Mouse (Mus musculus): ENCODE measurements at regions not wholly inside any gene's neighbourhood (a gene's known extent, or its start where the extent isn't known, plus 50 kb on each side); places are given as distances from the start of the nearest gene placed in this dataset.

- H3K27ac ChIP-seq (replicated peaks; ENCODE audit: low read depth, low read length) = no peak overlapping the region
- WGBS = 84% methylated on average over 4 of the region's 4 CpGs
- ATAC-seq (ENCODE audit: low read depth) = no peak
These were observed 130.2 kb downstream of the Slc4a3 start for GRCm38 (mm10) chr1:75676295-75676694.

GRCm38 (mm10) chr1:75677695-75678094, 131.6 kb downstream of the Slc4a3 start:
- H3K4me3 ChIP-seq (ENCODE audit: low read depth, low read length) = no peak overlapping the region
- H3K36me3 ChIP-seq (ENCODE audit: control insufficient read depth, insufficient read depth, low read length) = no peaks in the 10 kb centered on the region
- no peak overlapping the region for H3K27ac ChIP-seq (replicated peaks; ENCODE audit: low read depth, low read length)
- no peaks in the 10 kb centered on the region for H3K27me3 ChIP-seq (replicated peaks; ENCODE audit: control insufficient read depth, insufficient read depth, low read length)
- ATAC-seq (ENCODE audit: low read depth) (no peak), DNase-seq (ENCODE audit: low spot score) (no peak)
- peaks cover 16% of the 10 kb centered on the region for H3K9me3 ChIP-seq (ENCODE audit: control insufficient read depth, low read length)
- 65% methylated on average over 5 of the region's 5 CpGs for WGBS
- no peaks in the 10 kb centered on the region for H3K4me1 ChIP-seq (ENCODE audit: control insufficient read depth, insufficient read depth, low read length)
- H3K4me2 ChIP-seq (ENCODE audit: low read depth, low read length) = no peak overlapping the region
- no peak overlapping the region for H3K9ac ChIP-seq (ENCODE audit: low read depth, low read length)

More at GRCm38 (mm10) chr1:75676295-75676694, 130.2 kb downstream of the Slc4a3 start:
- DNase-seq (ENCODE audit: low spot score) = no peak
- Histone ChIP-seq H3K27me3 (replicated peaks; ENCODE audit: control insufficient read depth, insufficient read depth, low read length) (no peaks in the 10 kb centered on the region), H3K4me2 (ENCODE audit: low read depth, low read length) (no peak overlapping the region), H3K9me3 (ENCODE audit: control insufficient read depth, low read length) (0 out of 2 replicates have a peak, but pooled peaks cover 9% of the 10 kb centered on the region), H3K36me3 (ENCODE audit: control insufficient read depth, insufficient read depth, low read length) (no peaks in the 10 kb centered on the region), H3K4me1 (ENCODE audit: control insufficient read depth, insufficient read depth, low read length) (no peaks in the 10 kb centered on the region), H3K9ac (ENCODE audit: low read depth, low read length) (no peak overlapping the region), H3K4me3 (ENCODE audit: low read depth, low read length) (no peak overlapping the region)

DNA sequence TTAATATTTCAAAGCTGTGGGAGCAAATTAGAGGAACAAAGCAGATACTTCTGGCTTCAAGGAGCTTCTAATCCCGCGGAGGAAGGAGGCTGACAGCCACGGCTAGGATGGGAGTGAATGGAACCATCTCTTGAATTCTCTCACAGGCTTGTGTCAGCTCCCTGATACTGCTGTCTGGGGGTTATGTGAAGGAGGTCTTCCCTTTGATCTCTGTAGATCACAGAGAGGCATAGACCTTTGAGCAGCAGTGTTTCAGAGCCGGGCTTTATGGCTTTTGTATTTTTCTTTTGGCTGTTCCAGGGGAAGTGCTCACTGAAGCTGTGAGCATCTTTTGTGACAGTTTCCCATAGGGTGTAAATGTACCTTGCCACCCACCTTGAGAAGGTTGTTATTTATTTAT, 132.2 kb downstream of the Slc4a3 start:
- Histone ChIP-seq H3K9ac (ENCODE audit: low read depth, low read length) (no peak overlapping the region), H3K36me3 (ENCODE audit: control insufficient read depth, insufficient read depth, low read length) (no peaks in the 10 kb centered on the region), H3K4me2 (ENCODE audit: low read depth, low read length) (no peak overlapping the region), H3K27me3 (replicated peaks; ENCODE audit: control insufficient read depth, insufficient read depth, low read length) (no peaks in the 10 kb centered on the region), H3K9me3 (ENCODE audit: control insufficient read depth, low read length) (peaks cover 16% of the 10 kb centered on the region), H3K4me1 (ENCODE audit: control insufficient read depth, insufficient read depth, low read length) (no peaks in the 10 kb centered on the region), H3K4me3 (ENCODE audit: low read depth, low read length) (no peak overlapping the region), H3K27ac (replicated peaks; ENCODE audit: low read depth, low read length) (no peak overlapping the region)
- WGBS = 67% methylated on average over 4 of the region's 4 CpGs
- ATAC-seq (ENCODE audit: low read depth) (no peak), DNase-seq (ENCODE audit: low spot score) (no peak)

DNA sequence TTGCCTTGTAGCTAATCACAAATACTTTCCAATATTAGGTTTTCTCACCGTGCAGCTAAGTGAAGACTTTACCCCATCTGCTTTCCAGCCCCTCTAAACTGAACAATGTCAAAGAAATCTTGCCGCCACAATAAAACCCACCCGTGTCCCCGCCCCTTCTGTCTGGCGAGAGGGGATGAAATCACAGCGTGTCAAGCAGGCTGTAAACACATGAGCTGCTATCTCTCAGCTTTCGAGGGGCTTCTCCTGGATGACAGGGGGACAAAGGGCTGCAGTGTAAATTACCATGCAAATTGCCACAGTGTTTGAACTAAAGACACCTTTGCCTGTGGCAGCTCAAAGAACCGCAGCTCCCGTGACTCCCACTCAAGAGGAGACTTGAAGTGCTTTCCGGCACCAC, 134.3 kb downstream of the Slc4a3 start:
- H3K27me3 ChIP-seq (replicated peaks; ENCODE audit: control insufficient read depth, insufficient read depth, low read length) = no peaks in the 10 kb centered on the region
- H3K4me1 ChIP-seq (ENCODE audit: control insufficient read depth, insufficient read depth, low read length) = no peaks in the 10 kb centered on the region
- no peak overlapping the region for H3K4me3 ChIP-seq (ENCODE audit: low read depth, low read length)
- no peaks in the 10 kb centered on the region for H3K36me3 ChIP-seq (ENCODE audit: control insufficient read depth, insufficient read depth, low read length)
- ATAC-seq (ENCODE audit: low read depth) (no peak), DNase-seq (ENCODE audit: low spot score) (no peak)
- 49% methylated on average over 10 of the region's 10 CpGs for WGBS
- no peak overlapping the region for H3K9ac ChIP-seq (ENCODE audit: low read depth, low read length)
- no peak overlapping the region for H3K27ac ChIP-seq (replicated peaks; ENCODE audit: low read depth, low read length)
- peaks cover 16% of the 10 kb centered on the region for H3K9me3 ChIP-seq (ENCODE audit: control insufficient read depth, low read length)
- no peak overlapping the region for H3K4me2 ChIP-seq (ENCODE audit: low read depth, low read length)

- DNase-seq (ENCODE audit: low spot score) (no peak), ATAC-seq (ENCODE audit: low read depth) (no peak)
- WGBS = 95% methylated on average over 5 of the region's 5 CpGs
These were observed 135.8 kb downstream of the Slc4a3 start for GRCm38 (mm10) chr1:75681913-75682312.

GRCm38 (mm10) chr1:75692781-75693180, 146.7 kb downstream of the Slc4a3 start:
- no peak overlapping the region for H3K4me3 ChIP-seq (ENCODE audit: low read depth, low read length)
- H3K4me2 ChIP-seq (ENCODE audit: low read depth, low read length) = no peak overlapping the region
- no peak overlapping the region; the same call in 1 of the 2 replicates for H3K27ac ChIP-seq (replicated peaks; ENCODE audit: low read depth, low read length)
- no peaks in the 10 kb centered on the region for H3K9me3 ChIP-seq (ENCODE audit: control insufficient read depth, low read length)
- WGBS = 64% methylated on average over 1 of the region's 1 CpGs
- no peak for ATAC-seq (ENCODE audit: low read depth)
- no peaks in the 10 kb centered on the region for H3K27me3 ChIP-seq (replicated peaks; ENCODE audit: control insufficient read depth, insufficient read depth, low read length)
- H3K36me3 ChIP-seq (ENCODE audit: control insufficient read depth, insufficient read depth, low read length) = no peaks in the 10 kb centered on the region
- no peak overlapping the region for H3K9ac ChIP-seq (ENCODE audit: low read depth, low read length)
- H3K4me1 ChIP-seq (ENCODE audit: control insufficient read depth, insufficient read depth, low read length) = peaks cover 17% of the 10 kb centered on the region
- DNase-seq (ENCODE audit: low spot score) = peak; percentile 49

More at GRCm38 (mm10) chr1:75681913-75682312, 135.8 kb downstream of the Slc4a3 start:
- no peak overlapping the region for H3K4me2 ChIP-seq (ENCODE audit: low read depth, low read length)
- H3K27me3 ChIP-seq (replicated peaks; ENCODE audit: control insufficient read depth, insufficient read depth, low read length) = no peaks in the 10 kb centered on the region
- H3K36me3 ChIP-seq (ENCODE audit: control insufficient read depth, insufficient read depth, low read length) = no peaks in the 10 kb centered on the region
- H3K9me3 ChIP-seq (ENCODE audit: control insufficient read depth, low read length) = peaks cover 7% of the 10 kb centered on the region
- no peak overlapping the region for H3K9ac ChIP-seq (ENCODE audit: low read depth, low read length)
- H3K4me3 ChIP-seq (ENCODE audit: low read depth, low read length) = no peak overlapping the region
- no peaks in the 10 kb centered on the region for H3K4me1 ChIP-seq (ENCODE audit: control insufficient read depth, insufficient read depth, low read length)
- no peak overlapping the region for H3K27ac ChIP-seq (replicated peaks; ENCODE audit: low read depth, low read length)

GRCm38 (mm10) chr1:75693231-75693914, 147.3 kb downstream of the Slc4a3 start:
- Histone ChIP-seq H3K27ac (replicated peaks; ENCODE audit: low read depth, low read length) (peak overlapping the region; percentile 65), H3K4me2 (ENCODE audit: low read depth, low read length) (no peak overlapping the region), H3K4me3 (ENCODE audit: low read depth, low read length) (no peak overlapping the region), H3K4me1 (ENCODE audit: control insufficient read depth, insufficient read depth, low read length) (peaks cover 17% of the 10 kb centered on the region), H3K9ac (ENCODE audit: low read depth, low read length) (no peak overlapping the region), H3K27me3 (replicated peaks; ENCODE audit: control insufficient read depth, insufficient read depth, low read length) (no peaks in the 10 kb centered on the region), H3K9me3 (ENCODE audit: control insufficient read depth, low read length) (no peaks in the 10 kb centered on the region), H3K36me3 (ENCODE audit: control insufficient read depth, insufficient read depth, low read length) (no peaks in the 10 kb centered on the region)
- DNase-seq (ENCODE audit: low spot score) (peak; percentile 90), ATAC-seq (ENCODE audit: low read depth) (peak; percentile 90)
- WGBS = 20% methylated on average over 12 of the region's 12 CpGs

DNA sequence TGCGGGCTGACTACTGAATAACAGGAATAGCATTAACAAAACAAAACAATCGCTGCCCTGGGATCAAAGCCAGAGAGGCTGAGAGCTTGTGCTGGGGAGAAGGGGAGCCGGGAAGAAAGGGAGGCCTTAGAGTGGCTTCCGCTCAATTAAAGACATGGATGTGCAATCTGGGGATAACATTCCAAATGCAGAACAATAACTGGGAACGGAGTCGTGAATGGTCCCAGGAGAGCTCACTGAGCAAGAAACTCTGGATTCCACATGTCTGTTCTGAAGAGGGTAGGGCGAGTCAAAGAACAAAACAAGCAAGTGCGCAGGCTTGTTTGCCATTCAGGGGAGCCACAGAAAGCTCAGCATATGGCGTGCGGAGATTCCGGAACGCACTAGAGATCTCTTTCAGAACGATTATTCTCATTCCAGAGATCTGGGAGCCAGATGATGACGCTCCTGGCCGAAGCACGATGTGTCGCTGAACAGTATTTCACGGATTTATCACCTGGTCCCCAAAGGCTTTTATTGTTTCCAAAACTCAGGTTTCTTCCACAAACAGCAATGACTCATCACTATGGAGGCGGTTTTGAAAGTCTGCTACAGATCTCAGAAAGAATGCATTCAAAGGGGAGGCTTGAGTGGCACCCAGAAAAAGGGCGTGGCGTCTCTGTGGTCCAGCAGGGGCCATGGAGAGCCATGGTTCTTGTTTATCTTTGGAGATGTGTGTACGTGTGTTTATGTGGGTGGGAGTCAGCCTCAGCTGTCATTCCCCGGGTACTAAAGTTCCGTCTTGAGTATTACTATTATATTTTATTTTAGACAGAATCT, 159.0 kb downstream of the Slc4a3 start:
- Histone ChIP-seq H3K4me2 (ENCODE audit: low read depth, low read length) (peak overlapping the region; percentile 42), H3K9ac (ENCODE audit: low read depth, low read length) (no peak overlapping the region), H3K9me3 (ENCODE audit: control insufficient read depth, low read length) (no peaks in the 10 kb centered on the region), H3K4me3 (ENCODE audit: low read depth, low read length) (peak overlapping the region; percentile 9; the same call in 1 of the 2 replicates), H3K36me3 (ENCODE audit: control insufficient read depth, insufficient read depth, low read length) (no peaks in the 10 kb centered on the region), H3K27ac (replicated peaks; ENCODE audit: low read depth, low read length) (peak overlapping the region; percentile 54), H3K27me3 (replicated peaks; ENCODE audit: control insufficient read depth, insufficient read depth, low read length) (no peaks in the 10 kb centered on the region), H3K4me1 (ENCODE audit: control insufficient read depth, insufficient read depth, low read length) (peaks cover 9% of the 10 kb centered on the region; the same call in 1 of the 2 replicates)
- DNase-seq (ENCODE audit: low spot score) (peak; percentile 92), ATAC-seq (ENCODE audit: low read depth) (peak; percentile 89)
- WGBS = 31% methylated on average over 24 of the region's 24 CpGs
